Mouse (Mus musculus): ENCODE data around the gene Iqschfp.

DNA sequence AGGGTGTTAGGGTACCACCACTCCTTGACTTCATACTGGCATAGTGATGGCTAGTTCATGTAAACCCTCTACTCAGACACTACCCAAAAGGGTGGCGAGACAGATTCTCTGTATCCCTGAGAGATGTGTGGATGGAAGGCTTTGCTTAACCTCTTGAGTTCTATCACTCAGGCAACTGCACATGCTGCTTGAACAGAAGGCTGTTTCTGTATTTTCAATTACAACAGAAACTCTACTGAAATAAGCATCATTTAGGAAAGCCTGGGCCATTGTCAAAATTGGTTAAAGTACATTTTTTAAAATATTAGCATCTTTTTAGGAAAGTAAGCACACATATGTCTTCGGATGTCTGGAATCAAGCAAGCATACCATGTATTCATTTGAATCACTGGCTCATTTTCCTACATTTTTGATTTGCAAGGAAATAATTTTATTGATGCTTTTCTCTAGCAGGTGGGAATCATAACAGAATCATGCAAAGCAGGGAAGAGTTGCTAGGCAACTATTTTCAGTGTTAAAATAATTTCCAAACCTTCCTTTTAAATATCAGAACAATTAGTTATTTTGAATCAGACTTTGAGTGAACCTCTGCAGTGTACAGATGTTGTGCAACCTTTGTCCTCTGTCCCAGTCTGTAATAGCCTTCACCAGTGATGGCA lies 82.4 kb downstream of the Iqschfp start:
- no peak for TF ChIP-seq POLR2A (IDR thresholded peaks at IDR 0.05; ENCODE audit: extremely low read depth, insufficient read depth, low read length)
- no peak for TF ChIP-seq CTCF (IDR thresholded peaks at IDR 0.05; ENCODE audit: extremely low read depth, insufficient read depth, low read length)

Data from cortical plate, adult 2 months (tissue).